Mouse (Mus musculus): ENCODE measurements around the gene Mob3c. TPM values are rescaled to one million over a fixed set of nuclear protein-coding genes. Genes with fewer than 3 reads are reported as not detected.
A peak's percentile ranks its signal among the peaks of the same experiment; 100 is the strongest.

Gene Mob3c
- total RNA-seq, 1 experiment, result 4.0 TPM

- Histone ChIP-seq H3K4me1 (ENCODE audit: control insufficient read depth in 2 of 2, insufficient read depth in 2 of 2, low read length in 2 of 2, poor library complexity in 1 of 2) (no peaks in the 10 kb centered on the region), H3K9ac (ENCODE audit: insufficient read depth, low read depth, low read length, poor library complexity, severe bottlenecking) (no peak overlapping the region), H3K9me3 (ENCODE audit: control insufficient read depth, insufficient read depth, low read depth, low read length) (no peaks in the 10 kb centered on the region), H3K36me3 (ENCODE audit: control insufficient read depth, insufficient read depth, low read length, poor library complexity, severe bottlenecking) (peaks cover 11% of the 10 kb centered on the region; the same call in 1 of the 2 replicates), H3K27ac (ENCODE audit: insufficient read depth, low read depth, low read length, poor library complexity, severe bottlenecking) (no peak overlapping the region), H3K4me3 (ENCODE audit: insufficient read depth in 1 of 2, low read depth in 1 of 2, low read length in 2 of 2, poor library complexity in 1 of 2, severe bottlenecking in 1 of 2) (no peak overlapping the region)
- in situ Hi-C loops (cut with MboI; ENCODE audit: low sequenced_read_pairs in 2 of 2, unreplicated experiment in 2 of 2), result no loop called here
- TF ChIP-seq MAFK (IDR thresholded peaks at IDR 0.05; ENCODE audit: insufficient read depth, low read depth, low read length) (no peak), ZC3H11A (IDR thresholded peaks at IDR 0.05; ENCODE audit: borderline replicate concordance, low read depth, low read length) (no peak), HCFC1 (IDR thresholded peaks at IDR 0.05; ENCODE audit: borderline replicate concordance, insufficient read depth, low read length) (no peak), ZNF384 (IDR thresholded peaks at IDR 0.05; ENCODE audit: low read depth, low read length) (no peak), CHD2 (IDR thresholded peaks at IDR 0.05; ENCODE audit: low read depth, low read length) (no peak)
- no peak for DNase-seq (ENCODE audit: low read depth, low spot score)
These were observed 35.5 kb downstream of the Mob3c start for GRCm38 (mm10) chr4:115863352-115863751.

DNA sequence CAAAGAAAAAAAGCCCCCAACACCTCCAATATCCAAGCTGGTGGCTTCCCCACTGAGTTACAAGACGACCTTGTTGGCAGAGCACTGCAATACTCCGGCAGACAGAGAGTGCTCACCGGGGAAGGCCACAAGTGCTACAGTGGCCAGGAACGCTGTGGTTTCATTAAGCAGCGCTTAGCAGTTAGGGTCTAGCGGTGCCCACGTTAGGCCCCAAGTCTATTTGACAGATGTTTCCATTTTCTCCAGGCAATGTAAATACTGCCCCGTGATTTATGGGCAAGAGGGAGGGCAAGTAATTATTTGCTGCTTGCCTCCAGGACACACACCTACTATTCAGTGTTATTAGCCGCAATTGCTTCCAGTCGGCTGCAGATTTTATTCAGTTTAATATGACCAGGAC lies 36.0 kb downstream of the Mob3c start:
- no peak for DNase-seq (ENCODE audit: low read depth, low spot score)

DNA sequence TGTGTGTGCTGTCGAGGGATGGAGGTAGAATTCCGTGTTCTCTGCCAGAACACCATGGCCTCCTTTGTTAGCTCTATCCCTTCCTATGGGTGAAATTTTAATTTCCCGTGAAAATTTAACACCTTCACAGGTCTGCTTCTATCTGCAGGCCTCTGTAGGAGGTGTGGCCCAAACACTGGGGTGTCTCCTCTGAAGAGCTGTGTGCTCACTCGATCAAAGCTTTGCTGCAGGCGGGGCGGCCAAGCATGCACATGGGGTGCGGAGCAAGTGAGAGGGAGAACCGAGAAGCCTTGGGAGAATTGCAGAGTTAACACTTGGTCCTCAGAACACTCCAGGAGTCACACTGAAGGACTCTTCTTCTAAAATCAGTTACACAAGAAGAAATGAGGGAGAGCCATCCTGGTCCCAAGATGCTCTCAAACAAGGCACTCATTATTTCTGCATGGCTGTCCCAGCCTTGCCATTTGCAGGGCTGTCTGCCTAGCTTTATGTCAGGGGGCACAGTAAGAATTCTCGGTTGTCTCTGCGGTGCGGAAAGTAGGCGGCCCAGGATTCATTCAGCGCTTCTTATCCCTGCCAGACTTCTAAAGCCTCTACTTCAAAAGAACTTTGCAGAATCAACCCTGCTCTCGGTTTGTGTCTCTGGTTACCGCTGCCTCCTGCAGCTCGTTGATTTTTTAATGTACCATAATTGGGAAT lies 41.8 kb downstream of the Mob3c start:
- no peak for DNase-seq (ENCODE audit: low read depth, low spot score)
- TF ChIP-seq HCFC1 (IDR thresholded peaks at IDR 0.05; ENCODE audit: borderline replicate concordance, insufficient read depth, low read length), result no peak
- no peak for TF ChIP-seq CHD2 (IDR thresholded peaks at IDR 0.05; ENCODE audit: low read depth, low read length)
- TF ChIP-seq ZC3H11A (IDR thresholded peaks at IDR 0.05; ENCODE audit: borderline replicate concordance, low read depth, low read length), result no peak
- TF ChIP-seq MAFK (IDR thresholded peaks at IDR 0.05; ENCODE audit: insufficient read depth, low read depth, low read length), result no peak
- TF ChIP-seq ZNF384 (IDR thresholded peaks at IDR 0.05; ENCODE audit: low read depth, low read length), result no peak
- Histone ChIP-seq H3K36me3 (ENCODE audit: control insufficient read depth, insufficient read depth, low read length, poor library complexity, severe bottlenecking) (peaks cover 3% of the 10 kb centered on the region; the same call in 1 of the 2 replicates), H3K4me1 (ENCODE audit: control insufficient read depth in 2 of 2, insufficient read depth in 2 of 2, low read length in 2 of 2, poor library complexity in 1 of 2) (peaks cover 0 to 3% of the 10 kb centered on the region in 2 experiments; a peak in 1 of 4 replicates), H3K4me3 (ENCODE audit: insufficient read depth in 1 of 2, low read depth in 1 of 2, low read length in 2 of 2, poor library complexity in 1 of 2, severe bottlenecking in 1 of 2) (no peak overlapping the region), H3K27ac (ENCODE audit: insufficient read depth, low read depth, low read length, poor library complexity, severe bottlenecking) (no peak overlapping the region), H3K9me3 (ENCODE audit: control insufficient read depth, insufficient read depth, low read depth, low read length) (no peaks in the 10 kb centered on the region), H3K9ac (ENCODE audit: insufficient read depth, low read depth, low read length, poor library complexity, severe bottlenecking) (no peak overlapping the region)
- in situ Hi-C loops (cut with MboI; ENCODE audit: low sequenced_read_pairs in 2 of 2, unreplicated experiment in 2 of 2), result no loop called here

More for the DNA sequence above, 36.0 kb downstream of the Mob3c start:
- Histone ChIP-seq H3K36me3 (ENCODE audit: control insufficient read depth, insufficient read depth, low read length, poor library complexity, severe bottlenecking) (peaks cover 11% of the 10 kb centered on the region; the same call in 1 of the 2 replicates), H3K4me1 (ENCODE audit: control insufficient read depth in 2 of 2, insufficient read depth in 2 of 2, low read length in 2 of 2, poor library complexity in 1 of 2) (no peaks in the 10 kb centered on the region), H3K9ac (ENCODE audit: insufficient read depth, low read depth, low read length, poor library complexity, severe bottlenecking) (no peak overlapping the region), H3K27ac (ENCODE audit: insufficient read depth, low read depth, low read length, poor library complexity, severe bottlenecking) (no peak overlapping the region), H3K9me3 (ENCODE audit: control insufficient read depth, insufficient read depth, low read depth, low read length) (no peaks in the 10 kb centered on the region), H3K4me3 (ENCODE audit: insufficient read depth in 1 of 2, low read depth in 1 of 2, low read length in 2 of 2, poor library complexity in 1 of 2, severe bottlenecking in 1 of 2) (no peak overlapping the region)
- in situ Hi-C loops (cut with MboI; ENCODE audit: low sequenced_read_pairs in 2 of 2, unreplicated experiment in 2 of 2), result no loop called here
- TF ChIP-seq MAFK (IDR thresholded peaks at IDR 0.05; ENCODE audit: insufficient read depth, low read depth, low read length), result no peak
- no peak for TF ChIP-seq CHD2 (IDR thresholded peaks at IDR 0.05; ENCODE audit: low read depth, low read length)
- no peak for TF ChIP-seq HCFC1 (IDR thresholded peaks at IDR 0.05; ENCODE audit: borderline replicate concordance, insufficient read depth, low read length)
- no peak for TF ChIP-seq ZC3H11A (IDR thresholded peaks at IDR 0.05; ENCODE audit: borderline replicate concordance, low read depth, low read length)
- TF ChIP-seq ZNF384 (IDR thresholded peaks at IDR 0.05; ENCODE audit: low read depth, low read length), result no peak

GRCm38 (mm10) chr4:115873231-115873630 lies 45.3 kb downstream of the Mob3c start:
- DNase-seq (ENCODE audit: low read depth, low spot score), result peak; percentile 28
- no peaks in the 10 kb centered on the region; the same call in 1 of the 2 replicates for H3K36me3 ChIP-seq (ENCODE audit: control insufficient read depth, insufficient read depth, low read length, poor library complexity, severe bottlenecking)

More at GRCm38 (mm10) chr4:115873231-115873630, 45.3 kb downstream of the Mob3c start:
- Histone ChIP-seq H3K4me3 (ENCODE audit: insufficient read depth in 1 of 2, low read depth in 1 of 2, low read length in 2 of 2, poor library complexity in 1 of 2, severe bottlenecking in 1 of 2) (no peak overlapping the region), H3K4me1 (ENCODE audit: control insufficient read depth in 2 of 2, insufficient read depth in 2 of 2, low read length in 2 of 2, poor library complexity in 1 of 2) (peaks cover 0 to 6% of the 10 kb centered on the region in 2 experiments; a peak in 2 of 4 replicates), H3K27ac (ENCODE audit: insufficient read depth, low read depth, low read length, poor library complexity, severe bottlenecking) (no peak overlapping the region), H3K9me3 (ENCODE audit: control insufficient read depth, insufficient read depth, low read depth, low read length) (no peaks in the 10 kb centered on the region), H3K9ac (ENCODE audit: insufficient read depth, low read depth, low read length, poor library complexity, severe bottlenecking) (no peak overlapping the region)
- TF ChIP-seq CHD2 (IDR thresholded peaks at IDR 0.05; ENCODE audit: low read depth, low read length), result no peak
- TF ChIP-seq ZC3H11A (IDR thresholded peaks at IDR 0.05; ENCODE audit: borderline replicate concordance, low read depth, low read length), result no peak
- no peak for TF ChIP-seq MAFK (IDR thresholded peaks at IDR 0.05; ENCODE audit: insufficient read depth, low read depth, low read length)
- TF ChIP-seq HCFC1 (IDR thresholded peaks at IDR 0.05; ENCODE audit: borderline replicate concordance, insufficient read depth, low read length), result no peak
- no peak for TF ChIP-seq ZNF384 (IDR thresholded peaks at IDR 0.05; ENCODE audit: low read depth, low read length)
- in situ Hi-C loops (cut with MboI; ENCODE audit: low sequenced_read_pairs in 2 of 2, unreplicated experiment in 2 of 2), result no loop called here
